Mouse (Mus musculus) cerebellum, postnatal 4 days (tissue): Measurements from ENCODE around the gene Glrp1.

ENCODE experiments used
- DNase-seq, 2 experiments: peaks; one replicate each; pipeline ENCODE4 v3.0.0; 2022; ENCODE audit warnings: low spot score in 2 of 2, mixed read lengths in 1 of 2

Glrp1 gene

GRCm38 (mm10) chr1:88463241-88463640 lies 46.6 kb downstream of the Glrp1 start:
- DNase-seq, result no peak

GRCm38 (mm10) chr1:88462484-88462883 lies 47.4 kb downstream of the Glrp1 start:
- no peak for DNase-seq

DNA sequence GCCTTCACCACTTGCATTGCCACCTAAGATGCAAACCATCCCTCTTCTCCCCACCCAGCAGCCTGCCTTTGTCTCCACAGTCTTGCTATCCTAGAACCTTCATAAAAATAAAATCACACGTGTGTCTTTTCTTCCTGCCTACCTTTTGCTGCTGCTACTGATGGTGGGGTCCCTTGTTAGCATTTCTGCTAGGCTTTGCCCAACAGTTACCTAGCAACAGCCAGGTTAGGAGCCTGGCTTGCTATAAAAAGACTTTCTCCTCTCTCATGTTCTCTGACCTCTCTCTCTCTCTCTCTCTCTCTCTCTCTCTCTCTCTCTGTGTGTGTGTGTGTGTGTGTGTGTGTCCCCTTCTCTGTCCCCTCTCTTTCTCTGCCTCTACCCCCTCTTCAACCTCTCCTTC lies 48.8 kb downstream of the Glrp1 start:
- no peak for DNase-seq

DNA sequence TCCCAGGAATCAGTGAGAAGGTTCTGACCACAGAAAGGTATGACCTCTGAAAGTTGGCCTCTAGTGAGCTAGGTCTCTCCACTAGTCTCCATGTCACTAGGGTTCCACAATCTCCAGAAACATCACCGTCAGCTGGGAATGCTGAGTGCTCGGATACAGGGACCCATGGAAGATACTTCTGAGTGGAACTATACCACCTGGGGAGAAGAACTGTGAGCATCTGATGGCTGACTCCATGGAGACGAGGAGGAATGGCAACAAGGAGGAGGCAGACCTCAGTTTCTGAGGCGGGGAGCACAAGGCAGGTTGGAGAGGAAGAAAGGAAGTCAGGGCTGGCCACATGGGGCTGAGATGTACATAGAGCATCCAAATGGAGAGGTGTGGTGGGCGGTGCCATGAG lies 50.2 kb downstream of the Glrp1 start:
- no peak for DNase-seq

GRCm38 (mm10) chr1:88459196-88459595 lies 50.7 kb downstream of the Glrp1 start:
- no peak for DNase-seq

GRCm38 (mm10) chr1:88456451-88457072 lies 53.3 kb downstream of the Glrp1 start:
- peak; percentile 43 to 73 for DNase-seq

- no peak for DNase-seq
Observed at GRCm38 (mm10) chr1:88455761-88456160, 54.1 kb downstream of the Glrp1 start.

- DNase-seq, result no peak
Observed at GRCm38 (mm10) chr1:88454703-88455102, 55.2 kb downstream of the Glrp1 start.

GRCm38 (mm10) chr1:88452198-88452597 lies 57.7 kb downstream of the Glrp1 start:
- no peak for DNase-seq

DNA sequence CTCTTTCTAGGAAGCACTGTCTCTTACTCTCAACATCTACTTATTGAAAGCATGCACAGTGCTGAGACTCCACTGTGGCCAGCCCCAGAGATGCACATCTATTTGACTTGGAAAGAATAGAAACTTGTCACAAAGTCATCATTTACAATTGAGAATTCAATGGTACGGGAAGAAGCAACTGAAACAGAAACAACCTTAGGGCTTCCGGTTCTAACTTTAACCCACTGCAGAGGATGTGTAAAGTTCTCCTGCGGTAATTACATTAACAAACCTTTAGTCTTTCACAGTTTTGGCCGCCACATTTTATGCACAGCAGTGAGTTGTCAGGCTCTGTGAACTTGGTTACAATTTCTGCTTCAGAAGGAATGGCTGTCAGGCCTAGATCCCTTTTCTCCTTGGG lies 59.2 kb downstream of the Glrp1 start:
- DNase-seq, result no peak
